Mouse (Mus musculus) regulatory T cell (primary cell): Measurements from ENCODE around the gene Tox3.

ENCODE experiments used
- in situ Hi-C: fragments of 300-600 bp; cut with MboI, MseI; formaldehyde crosslinking; loops from one replicate; pipeline ENCODE4 v1.15.1; 2025; ENCODE audit warnings: high pct_unique_total_duplicates

Tox3 gene

DNA sequence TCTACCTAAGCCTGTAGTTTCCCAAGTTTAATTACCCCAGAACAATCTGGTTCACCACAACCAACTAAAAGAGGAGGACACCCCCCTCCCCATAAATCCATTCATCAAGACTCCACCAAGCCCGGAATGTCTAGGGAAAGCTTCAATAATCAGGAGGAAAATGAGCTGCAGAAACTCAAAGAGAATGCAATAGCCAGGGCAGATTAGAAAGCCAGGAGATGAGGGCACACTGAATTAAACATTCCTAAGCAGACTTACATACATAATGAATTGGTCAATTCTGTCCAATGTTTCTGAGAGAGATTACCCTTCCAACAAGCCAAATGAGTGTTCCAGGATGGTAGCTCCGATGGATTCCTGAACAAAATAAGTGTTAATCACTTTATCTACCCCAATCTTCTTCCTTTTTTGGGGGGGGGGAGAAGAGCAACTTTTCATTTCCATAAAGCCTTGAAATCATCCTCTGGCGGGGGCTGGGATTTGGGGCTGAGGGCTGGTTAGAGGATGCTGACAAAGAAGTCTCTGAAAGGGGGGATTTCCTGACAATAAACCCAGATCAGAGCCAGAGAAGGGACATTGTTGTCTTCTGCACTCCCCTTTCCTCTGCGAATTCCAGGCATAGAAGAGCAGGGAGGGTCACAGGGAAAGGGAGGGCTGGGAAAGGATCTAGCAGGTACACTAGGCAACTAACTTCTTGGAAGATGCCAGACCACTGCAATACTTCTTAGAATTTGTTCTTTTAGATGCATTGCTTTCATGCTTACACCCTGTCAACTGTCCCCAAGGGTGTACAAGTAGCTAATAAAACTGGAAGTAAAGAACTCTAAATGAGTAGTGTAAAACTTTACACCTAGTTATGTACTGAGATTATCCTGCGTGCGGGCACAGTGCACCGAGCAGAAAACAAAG lies 17.5 kb downstream of the Tox3 start:
- in situ Hi-C loops, result no loop called here

GRCm38 (mm10) chr8:90323824-90324223 lies 24.3 kb downstream of the Tox3 start:
- in situ Hi-C loops, result no loop called here

- in situ Hi-C loops, result no loop called here
Measured at GRCm38 (mm10) chr8:90322701-90323439, 25.3 kb downstream of the Tox3 start.

- in situ Hi-C loops, result no loop called here
Measured at GRCm38 (mm10) chr8:90321255-90321654, 26.9 kb downstream of the Tox3 start.

DNA sequence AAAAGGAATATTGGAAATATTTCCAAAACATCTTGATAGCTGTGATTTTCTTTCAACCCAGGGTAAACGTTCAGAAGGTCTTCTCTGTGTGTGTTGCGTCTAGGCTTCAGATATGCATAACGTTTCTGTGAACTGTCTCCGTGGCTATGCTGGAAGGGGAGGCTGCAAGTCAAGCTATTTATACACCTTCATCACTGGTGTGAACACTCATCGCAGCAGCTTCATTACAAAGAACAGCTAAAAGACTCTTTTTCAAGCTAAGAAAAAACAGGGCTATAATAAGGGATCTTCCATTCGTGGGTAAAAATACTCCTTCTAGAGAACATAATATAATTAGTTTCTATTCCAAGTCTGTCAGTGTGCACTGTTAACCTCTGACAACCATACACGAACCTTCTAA lies 33.8 kb downstream of the Tox3 start:
- in situ Hi-C loops, result no loop called here

GRCm38 (mm10) chr8:90302951-90303350 lies 45.2 kb downstream of the Tox3 start:
- in situ Hi-C loops, result no loop called here

DNA sequence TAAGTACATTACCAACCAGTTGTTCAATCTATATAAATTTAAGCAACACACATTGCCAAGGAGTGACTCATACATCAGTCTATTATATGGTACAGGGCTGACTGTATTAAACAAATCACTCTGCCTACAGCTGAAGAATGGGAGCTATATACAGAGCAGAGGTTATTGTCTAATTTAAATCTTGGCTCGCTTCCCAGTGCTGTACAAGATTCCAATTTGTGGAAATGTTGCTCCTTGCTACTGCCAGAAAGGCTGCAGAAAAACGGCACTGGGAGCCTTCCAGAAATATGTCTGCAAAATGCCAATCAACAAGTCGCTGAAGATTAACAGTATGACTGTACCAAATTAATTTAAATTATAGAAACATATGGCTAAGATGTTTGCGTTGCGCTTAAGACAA lies 45.9 kb downstream of the Tox3 start:
- in situ Hi-C loops, result no loop called here

DNA sequence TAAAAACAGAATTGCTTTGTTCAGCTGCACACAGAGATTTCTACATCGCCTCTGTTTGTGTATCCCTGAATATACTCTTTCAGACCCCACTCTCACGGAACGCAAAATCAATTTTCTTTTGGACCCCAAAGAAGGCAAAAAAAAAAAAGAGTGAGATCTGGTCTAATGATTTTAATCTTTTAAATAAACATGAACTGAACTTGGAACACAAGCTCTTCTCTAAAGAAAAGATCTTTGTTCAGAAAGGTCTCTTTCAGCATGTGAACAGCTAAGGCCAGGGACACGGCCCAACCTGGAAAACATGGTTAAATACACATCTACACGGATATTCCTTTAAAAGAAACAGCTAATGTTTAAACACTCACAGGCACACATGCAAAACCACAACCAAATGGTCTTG lies 46.6 kb downstream of the Tox3 start:
- in situ Hi-C loops, result no loop called here

GRCm38 (mm10) chr8:90300973-90301372 lies 47.2 kb downstream of the Tox3 start:
- in situ Hi-C loops, result no loop called here

DNA sequence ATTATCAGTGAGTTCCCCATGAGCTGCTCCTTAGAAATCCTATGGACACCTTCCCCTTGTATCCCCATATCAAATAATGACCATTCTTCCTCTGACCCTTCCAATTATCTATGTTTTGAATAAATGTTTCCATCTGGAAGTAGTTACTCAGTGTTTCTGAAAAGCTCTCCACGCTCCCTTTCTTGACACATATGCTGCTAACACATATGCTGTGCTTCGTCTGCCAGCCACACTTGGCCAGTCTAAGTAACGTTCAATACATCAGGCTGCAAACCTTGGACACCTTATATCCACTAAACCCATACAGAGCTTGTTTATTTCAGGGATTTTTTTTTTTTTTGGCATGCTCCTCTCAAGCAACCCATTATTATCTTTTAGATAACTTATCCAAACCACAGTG lies 54.1 kb downstream of the Tox3 start:
- in situ Hi-C loops, result no loop called here

- in situ Hi-C loops, result no loop called here
Measured at GRCm38 (mm10) chr8:90290811-90291210, 57.3 kb downstream of the Tox3 start.

- in situ Hi-C loops, result no loop called here
Measured at GRCm38 (mm10) chr8:90276722-90277121, 71.4 kb downstream of the Tox3 start.

- in situ Hi-C loops, result no loop called here
Measured at GRCm38 (mm10) chr8:90273182-90273581, 75.0 kb downstream of the Tox3 start.

GRCm38 (mm10) chr8:90271920-90272319 lies 76.2 kb downstream of the Tox3 start:
- in situ Hi-C loops, result no loop called here

GRCm38 (mm10) chr8:90267698-90268256 lies 80.4 kb downstream of the Tox3 start:
- in situ Hi-C loops, result no loop called here

- in situ Hi-C loops, result no loop called here
Measured at GRCm38 (mm10) chr8:90266986-90267385, 81.2 kb downstream of the Tox3 start.

- in situ Hi-C loops, result no loop called here
Measured at GRCm38 (mm10) chr8:90266239-90266638, 81.9 kb downstream of the Tox3 start.

GRCm38 (mm10) chr8:90254158-90254867 lies 93.8 kb downstream of the Tox3 start:
- in situ Hi-C loops, result no loop called here

DNA sequence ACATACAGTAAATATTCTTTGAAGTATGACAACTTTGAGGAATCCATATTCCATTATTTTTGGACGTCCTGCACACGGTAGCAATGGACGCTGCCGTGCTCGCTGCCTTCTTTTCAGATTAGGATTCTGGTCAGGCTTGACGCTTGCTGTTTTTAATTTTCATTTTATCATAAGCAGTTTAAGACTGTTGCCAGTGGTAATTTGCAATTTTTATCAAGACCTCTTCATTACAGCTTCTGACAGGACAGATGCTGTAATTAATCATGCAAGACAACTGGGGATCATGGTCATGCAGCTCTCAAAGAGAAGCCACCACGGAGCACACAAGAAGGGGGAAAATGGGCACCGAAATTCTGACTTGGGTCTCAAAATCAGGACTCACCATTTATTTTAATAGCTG lies 101.8 kb downstream of the Tox3 start:
- in situ Hi-C loops, result no loop called here

- in situ Hi-C loops, result no loop called here
Measured at GRCm38 (mm10) chr8:90245828-90246227, 102.3 kb downstream of the Tox3 start.

DNA sequence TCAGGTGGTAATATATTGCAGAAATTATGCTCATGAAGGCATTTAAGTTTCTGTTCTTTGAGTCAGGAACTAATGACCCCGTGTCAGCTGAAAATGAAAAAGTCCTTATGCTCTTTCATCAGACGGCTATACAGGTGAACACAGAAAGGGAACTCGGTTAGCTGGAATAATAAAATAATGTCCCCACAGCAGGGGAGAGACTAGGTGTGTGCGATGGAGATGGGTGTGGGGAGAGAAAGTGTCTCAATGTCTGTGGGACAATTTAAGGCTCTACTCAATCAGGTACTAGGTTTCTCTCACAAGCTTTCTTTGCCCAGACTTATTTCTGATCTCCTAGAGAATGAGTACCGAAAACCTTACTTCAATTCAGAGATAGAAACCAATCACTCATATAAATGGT lies 103.0 kb downstream of the Tox3 start:
- in situ Hi-C loops, result no loop called here
